Mouse (Mus musculus): ENCODE results near the gene Ppfibp1. TPM values are rescaled to one million over a fixed set of nuclear protein-coding genes. Genes with fewer than 3 reads are reported as not detected.

The Ppfibp1 gene
- total and polyA plus RNA-seq, 3 experiments, result 15.4 to 128 (median 102) TPM

- Histone ChIP-seq H3K4me3 (no peak overlapping the region), H3K36me3 (ENCODE audit: control insufficient read depth, insufficient read depth, low read length) (no peaks in the 10 kb centered on the region), H3K79me2 (replicated peaks; ENCODE audit: control insufficient read depth, insufficient read depth, low read length) (no peaks in the 10 kb centered on the region), H3K27ac (no peak overlapping the region), H3K4me1 (ENCODE audit: control insufficient read depth, insufficient read depth, low read length) (no peaks in the 10 kb centered on the region), H3K9ac (ENCODE audit: low read depth, low read length) (no peak overlapping the region), H3K27me3 (ENCODE audit: control insufficient read depth, insufficient read depth, low read length) (no peaks in the 10 kb centered on the region)
- intact Hi-C loops (cut with DNase I), result no loop called here
- no peak for DNase-seq
- WGBS, result 47% methylated on average over 5 of the region's 5 CpGs
- TF ChIP-seq CTCF (IDR thresholded peaks at IDR 0.05) (no peak), EP300 (IDR thresholded peaks at IDR 0.05; ENCODE audit: insufficient read depth, low read depth, low read length) (no peak), POLR2A (IDR thresholded peaks at IDR 0.05; ENCODE audit: insufficient read depth, low read depth, low read length) (no peak)
Observed at GRCm38 (mm10) chr6:147075808-147076387, 187.6 kb downstream of the Ppfibp1 start.

- no peak overlapping the region for H3K27ac ChIP-seq
- 89% methylated on average over 8 of the region's 8 CpGs for WGBS
- no peak overlapping the region for H3K9ac ChIP-seq (ENCODE audit: low read depth, low read length)
- intact Hi-C loops (cut with DNase I), result no loop called here
- no peaks in the 10 kb centered on the region for H3K36me3 ChIP-seq (ENCODE audit: control insufficient read depth, insufficient read depth, low read length)
- H3K79me2 ChIP-seq (replicated peaks; ENCODE audit: control insufficient read depth, insufficient read depth, low read length), result no peaks in the 10 kb centered on the region
- H3K4me1 ChIP-seq (ENCODE audit: control insufficient read depth, insufficient read depth, low read length), result no peaks in the 10 kb centered on the region
- no peak for DNase-seq
- TF ChIP-seq CTCF (IDR thresholded peaks at IDR 0.05) (no peak), EP300 (IDR thresholded peaks at IDR 0.05; ENCODE audit: insufficient read depth, low read depth, low read length) (no peak), POLR2A (IDR thresholded peaks at IDR 0.05; ENCODE audit: insufficient read depth, low read depth, low read length) (no peak)
- no peak overlapping the region for H3K4me3 ChIP-seq
- H3K27me3 ChIP-seq (ENCODE audit: control insufficient read depth, insufficient read depth, low read length), result no peaks in the 10 kb centered on the region
Observed at GRCm38 (mm10) chr6:147076878-147077277, 188.6 kb downstream of the Ppfibp1 start.

GRCm38 (mm10) chr6:147079919-147080318, 191.6 kb downstream of the Ppfibp1 start:
- no peak for DNase-seq
- Histone ChIP-seq H3K79me2 (replicated peaks; ENCODE audit: control insufficient read depth, insufficient read depth, low read length) (no peaks in the 10 kb centered on the region), H3K36me3 (ENCODE audit: control insufficient read depth, insufficient read depth, low read length) (no peaks in the 10 kb centered on the region), H3K27ac (no peak overlapping the region), H3K9ac (ENCODE audit: low read depth, low read length) (no peak overlapping the region), H3K4me1 (ENCODE audit: control insufficient read depth, insufficient read depth, low read length) (no peaks in the 10 kb centered on the region), H3K27me3 (ENCODE audit: control insufficient read depth, insufficient read depth, low read length) (no peaks in the 10 kb centered on the region), H3K4me3 (no peak overlapping the region)
- intact Hi-C loops (cut with DNase I), result loop anchor here (10.0 kb wide), 1 partner anchor 1745 kb away; no protein-coding TSS in a partner anchor
- 90% methylated on average over 10 of the region's 10 CpGs for WGBS
- TF ChIP-seq CTCF (IDR thresholded peaks at IDR 0.05), result no peak
- no peak for TF ChIP-seq EP300 (IDR thresholded peaks at IDR 0.05; ENCODE audit: insufficient read depth, low read depth, low read length)
- no peak for TF ChIP-seq POLR2A (IDR thresholded peaks at IDR 0.05; ENCODE audit: insufficient read depth, low read depth, low read length)

Other genes with a start within 250 kb of the Ppfibp1 start
- gene Med21, start 245.9 kb upstream of the Ppfibp1 start, total RNA-seq (2021), result 10 to 100 TPM; 43.0 to 50.5 TPM
- 39.4 and 77.7 TPM in 2 replicates for gene Med21, start 245.9 kb upstream of the Ppfibp1 start, polyA plus RNA-seq (2012; rRNA removed)
- gene Tm7sf3, start 245.7 kb upstream of the Ppfibp1 start, total RNA-seq (2021), result 10 to 100 TPM; 14.6 to 18.0 TPM
- 9.7 and 12.2 TPM in 2 replicates for gene Tm7sf3, start 245.7 kb upstream of the Ppfibp1 start, polyA plus RNA-seq (2012; rRNA removed)
- gene Stk38l, start 163.5 kb upstream of the Ppfibp1 start, total RNA-seq (2021), result 10 to 100 TPM; 13.9 to 14.4 TPM
- 3.1 and 8.0 TPM in 2 replicates for gene Stk38l, start 163.5 kb upstream of the Ppfibp1 start, polyA plus RNA-seq (2012; rRNA removed)
- 1 to 10 TPM in 1 of 2 experiments, under 1 TPM in 1; 0.86 to 1.5 TPM for gene Arntl2, start 92.4 kb upstream of the Ppfibp1 start, total RNA-seq (2021)
- gene Arntl2, start 92.4 kb upstream of the Ppfibp1 start, polyA plus RNA-seq (2012; rRNA removed), result 1.6 and 2.6 TPM in 2 replicates
- 1 to 10 TPM; 2.0 TPM for gene Smco2, start 38.4 kb upstream of the Ppfibp1 start, total RNA-seq (2021)
- gene Smco2, start 38.4 kb upstream of the Ppfibp1 start, polyA plus RNA-seq (2012; rRNA removed), result 0.47 and 0.76 TPM in 2 replicates
- not detected for gene 1700034J05Rik, start 65.9 kb downstream of the Ppfibp1 start, total RNA-seq (2021)
- gene 1700034J05Rik, start 65.9 kb downstream of the Ppfibp1 start, polyA plus RNA-seq (2012; rRNA removed), result not detected in 2 replicates
- gene Rep15, start 144.1 kb downstream of the Ppfibp1 start, total RNA-seq (2021), result under 1 TPM; 0.86 to 0.96 TPM
- gene Rep15, start 144.1 kb downstream of the Ppfibp1 start, polyA plus RNA-seq (2012; rRNA removed), result 0.12 and 0.56 TPM in 2 replicates
- 100 to 1,000 TPM; 168 to 170 TPM for gene Mrps35, start 154.3 kb downstream of the Ppfibp1 start, total RNA-seq (2021)
- 28.7 and 38.2 TPM in 2 replicates for gene Mrps35, start 154.3 kb downstream of the Ppfibp1 start, polyA plus RNA-seq (2012; rRNA removed)
- not detected for gene Mansc4, start 198.5 kb downstream of the Ppfibp1 start, total RNA-seq (2021)
- gene Mansc4, start 198.5 kb downstream of the Ppfibp1 start, polyA plus RNA-seq (2012; rRNA removed), result not detected in 2 replicates
- gene Klhl42, start 202.9 kb downstream of the Ppfibp1 start, total RNA-seq (2021), result 1 to 10 TPM; 4.7 to 5.8 TPM
- gene Klhl42, start 202.9 kb downstream of the Ppfibp1 start, polyA plus RNA-seq (2012; rRNA removed), result 4.0 and 5.1 TPM in 2 replicates

Measured in heart, adult 2 months (tissue).